Mouse (Mus musculus): ENCODE measurements around the gene Atp8a2.
"Not testable (repeated sequence)": the region's sequence is repeated elsewhere in the genome, so short reads cannot be mapped to it uniquely, and the experiment has no call there.

Atp8a2 gene

GRCm38 (mm10) chr14:59759196-59759839, 437.7 kb downstream of the Atp8a2 start:
- peak; percentile 21 for DNase-seq

- DNase-seq = no peak
Observed at GRCm38 (mm10) chr14:59752401-59752800, 444.6 kb downstream of the Atp8a2 start.

- no peak for DNase-seq
Observed at GRCm38 (mm10) chr14:59750005-59750404, 447.0 kb downstream of the Atp8a2 start.

DNA sequence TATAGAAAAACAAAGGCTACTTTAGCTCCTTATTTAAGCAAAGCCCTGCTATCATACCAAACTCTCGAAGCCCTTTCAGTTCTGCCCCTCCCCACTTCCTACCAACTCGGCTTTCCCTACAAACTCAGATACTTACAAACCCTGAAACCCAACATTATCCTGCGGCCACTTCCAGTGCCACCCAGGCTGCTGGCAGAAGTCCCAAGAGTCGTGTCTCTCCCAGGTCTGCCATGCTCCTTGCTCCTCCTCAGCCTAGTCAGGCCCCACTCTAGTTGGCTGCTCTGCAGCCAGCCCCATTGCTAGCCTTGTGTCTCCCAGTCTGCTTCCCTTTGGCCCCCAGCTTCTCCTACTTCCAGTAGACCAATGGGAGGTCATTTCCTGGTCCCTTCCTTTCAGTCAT, 451.3 kb downstream of the Atp8a2 start:
- DNase-seq = no peak

GRCm38 (mm10) chr14:59741752-59742151, 455.2 kb downstream of the Atp8a2 start:
- no peak for DNase-seq

- DNase-seq = no peak
Observed at GRCm38 (mm10) chr14:59739446-59739845, 457.5 kb downstream of the Atp8a2 start.

DNA sequence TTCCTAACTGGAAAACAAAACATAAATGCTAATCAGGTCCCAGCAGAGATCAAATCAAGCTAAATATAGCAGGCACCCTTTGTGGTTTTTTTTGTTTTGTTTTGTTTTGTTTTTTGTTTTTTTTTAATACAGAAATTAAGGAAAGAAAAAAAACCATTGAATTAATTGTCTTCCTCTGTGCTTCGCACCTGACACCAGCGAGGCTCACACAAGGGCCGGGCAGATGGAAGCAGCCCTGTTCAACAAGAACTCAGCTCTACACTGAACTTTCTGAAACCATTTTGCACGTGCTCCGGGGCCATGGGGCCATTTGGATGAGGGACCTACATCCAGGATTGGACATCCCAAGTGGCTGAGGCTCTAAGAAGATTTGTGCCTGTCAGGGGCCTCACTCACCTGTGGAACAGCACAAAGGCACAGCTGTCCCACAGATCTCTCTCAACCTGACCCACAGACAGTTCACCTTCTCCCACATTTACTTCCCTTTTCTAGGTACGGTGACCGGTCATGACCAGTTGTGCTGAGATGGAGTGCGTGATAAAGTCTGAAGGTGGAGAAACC, 459.2 kb downstream of the Atp8a2 start:
- DNase-seq = no peak

DNA sequence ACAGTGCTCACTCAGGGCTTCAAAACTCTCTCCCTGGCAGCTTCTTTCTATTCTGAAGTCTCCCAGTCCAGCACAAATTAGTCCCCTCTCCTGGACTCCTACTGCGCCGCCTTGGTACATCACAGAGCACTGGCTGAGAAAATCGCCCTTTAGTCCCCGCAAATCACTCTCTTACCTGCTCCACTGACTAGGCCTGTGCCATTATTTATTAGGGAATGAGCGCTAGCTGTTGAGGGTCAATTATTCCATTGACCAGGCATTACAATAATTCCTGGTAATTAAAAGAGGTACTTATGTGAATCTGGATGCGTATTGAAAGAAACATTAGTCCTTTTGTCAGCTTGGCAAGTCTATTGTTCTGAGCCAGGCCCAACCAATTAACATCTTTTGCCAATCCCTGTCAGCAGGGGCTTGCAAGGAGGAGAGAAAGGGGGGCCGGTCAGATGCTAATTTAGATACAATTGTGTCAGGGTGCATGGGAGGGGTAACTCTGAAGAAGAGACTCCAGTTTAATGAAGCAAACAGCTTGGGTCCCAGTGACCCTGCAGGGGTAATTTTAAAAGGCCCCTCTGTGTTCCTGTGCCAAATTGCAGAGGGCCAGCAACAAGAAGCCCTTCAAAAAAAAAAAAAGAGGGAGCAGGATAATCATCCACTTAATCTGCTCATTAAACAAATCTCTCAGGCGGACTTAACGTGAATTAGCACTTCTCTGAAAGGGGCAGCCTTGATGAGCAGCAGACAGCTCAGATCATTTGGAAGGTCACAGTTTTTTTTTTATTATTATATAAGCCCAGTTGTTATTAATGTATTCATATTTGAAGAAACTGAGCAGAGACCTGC, 459.9 kb downstream of the Atp8a2 start:
- DNase-seq = no peak

DNA sequence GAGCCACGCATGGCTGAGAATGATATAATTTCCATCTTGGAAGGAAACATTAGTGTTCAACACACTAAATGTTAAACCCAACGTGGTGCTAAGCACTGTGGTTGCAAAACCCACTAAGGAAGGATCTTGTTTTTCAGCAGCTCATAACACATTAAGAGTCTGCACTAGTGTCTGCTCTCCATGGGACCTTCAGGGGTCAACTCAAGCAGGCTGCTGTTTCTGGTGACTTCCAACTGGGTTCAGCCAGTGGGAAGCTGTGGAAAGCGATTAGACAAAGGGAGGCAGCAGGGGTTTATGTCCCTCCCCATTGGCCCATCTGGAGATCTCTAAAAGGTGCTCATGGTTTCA, 467.0 kb downstream of the Atp8a2 start:
- DNase-seq = no peak

DNA sequence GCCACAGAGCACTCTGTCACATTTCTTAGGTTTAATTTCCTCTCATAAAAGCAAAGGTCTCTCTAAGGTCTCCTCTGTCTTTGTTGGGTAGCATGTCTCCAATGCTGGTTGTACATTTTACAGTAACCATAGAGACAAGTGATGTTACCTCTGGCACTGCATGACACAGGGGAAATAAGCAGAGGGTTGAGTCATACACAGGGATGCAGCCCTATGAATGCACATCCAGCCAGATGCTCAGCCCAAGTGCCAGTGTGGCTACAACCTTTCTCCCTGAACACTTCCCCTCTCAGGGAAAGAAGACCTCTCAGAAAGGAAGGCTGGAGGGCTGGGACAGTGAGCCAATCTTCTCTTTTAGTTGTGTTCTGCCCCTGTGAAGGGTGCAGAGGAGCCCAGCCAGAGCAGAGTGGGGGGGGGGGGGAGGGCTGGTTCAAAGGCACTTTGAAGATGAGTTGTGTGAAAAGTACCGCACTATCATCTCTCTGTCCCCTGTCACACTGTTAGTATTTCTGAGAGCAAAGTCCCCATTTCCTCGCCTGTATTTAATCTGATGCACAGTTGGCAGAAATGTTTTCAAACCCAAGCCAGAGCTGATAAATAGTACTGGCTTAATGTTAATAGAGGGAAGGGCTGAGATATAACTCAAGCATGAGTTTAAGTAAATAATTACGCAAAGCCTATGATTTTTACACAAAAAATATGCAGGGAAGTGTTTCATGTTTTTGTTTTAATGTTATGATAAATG, 467.5 kb downstream of the Atp8a2 start:
- DNase-seq = no peak

DNA sequence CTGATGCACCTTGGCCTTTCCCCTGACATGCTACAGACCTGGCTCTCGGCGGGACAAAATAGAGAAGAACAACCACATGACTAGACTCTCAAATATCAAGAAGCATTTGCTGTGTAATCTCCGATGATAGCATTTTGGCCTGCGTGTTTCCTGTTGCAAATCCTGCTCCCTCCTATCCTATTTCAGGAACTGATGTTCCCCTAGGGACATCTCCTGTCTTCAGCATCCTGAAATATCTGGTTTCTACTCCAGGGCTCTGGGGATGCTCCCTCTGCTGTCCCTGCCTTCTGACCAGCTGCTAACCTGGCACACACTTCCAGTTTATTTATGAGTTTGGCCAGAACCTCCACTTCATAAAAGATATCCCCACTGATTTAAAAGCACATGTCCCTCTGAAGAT, 470.0 kb downstream of the Atp8a2 start:
- DNase-seq = no peak

GRCm38 (mm10) chr14:59723163-59723562, 473.8 kb downstream of the Atp8a2 start:
- no peak for DNase-seq

DNA sequence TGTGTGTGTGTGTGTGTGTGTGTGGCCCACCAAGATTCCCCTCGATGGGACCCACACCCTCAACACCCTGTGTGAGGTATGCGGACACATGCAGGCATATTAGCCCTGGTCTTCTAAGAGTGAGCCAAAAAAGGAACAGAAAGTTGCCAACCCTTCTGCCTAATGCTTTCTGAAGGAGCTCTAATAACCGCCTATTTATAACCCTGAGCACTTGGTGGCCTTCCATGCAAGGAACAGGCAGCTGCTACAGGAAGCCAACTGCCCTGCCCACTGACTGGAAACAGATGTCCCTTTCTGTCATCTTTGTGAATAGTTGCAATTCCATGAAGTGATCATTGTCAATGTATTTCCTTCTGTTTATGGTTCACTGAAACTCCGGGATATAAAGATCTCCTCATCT, 475.0 kb downstream of the Atp8a2 start:
- DNase-seq = peak; percentile 39

DNA sequence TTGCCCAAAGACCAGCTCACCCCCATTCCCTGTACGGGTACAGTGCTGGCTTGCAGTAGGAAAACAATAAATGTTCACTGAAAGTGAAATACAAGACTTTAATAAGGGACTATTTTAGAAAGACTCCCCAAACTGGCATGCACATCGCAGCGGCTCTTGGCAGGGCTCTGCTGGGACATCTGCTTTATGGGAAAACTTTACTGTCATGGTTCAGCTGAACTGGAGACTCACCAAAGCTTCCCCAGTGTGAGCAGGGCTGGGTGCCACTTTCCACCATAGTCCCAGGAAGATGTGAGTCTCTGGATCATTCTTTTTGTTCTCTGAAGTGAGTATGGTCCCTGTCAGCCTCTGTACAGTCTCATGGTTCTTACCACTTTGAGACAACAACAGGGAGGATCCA, 475.6 kb downstream of the Atp8a2 start:
- no peak for DNase-seq

- no peak for DNase-seq
Observed at GRCm38 (mm10) chr14:59720386-59720785, 476.6 kb downstream of the Atp8a2 start.

DNA sequence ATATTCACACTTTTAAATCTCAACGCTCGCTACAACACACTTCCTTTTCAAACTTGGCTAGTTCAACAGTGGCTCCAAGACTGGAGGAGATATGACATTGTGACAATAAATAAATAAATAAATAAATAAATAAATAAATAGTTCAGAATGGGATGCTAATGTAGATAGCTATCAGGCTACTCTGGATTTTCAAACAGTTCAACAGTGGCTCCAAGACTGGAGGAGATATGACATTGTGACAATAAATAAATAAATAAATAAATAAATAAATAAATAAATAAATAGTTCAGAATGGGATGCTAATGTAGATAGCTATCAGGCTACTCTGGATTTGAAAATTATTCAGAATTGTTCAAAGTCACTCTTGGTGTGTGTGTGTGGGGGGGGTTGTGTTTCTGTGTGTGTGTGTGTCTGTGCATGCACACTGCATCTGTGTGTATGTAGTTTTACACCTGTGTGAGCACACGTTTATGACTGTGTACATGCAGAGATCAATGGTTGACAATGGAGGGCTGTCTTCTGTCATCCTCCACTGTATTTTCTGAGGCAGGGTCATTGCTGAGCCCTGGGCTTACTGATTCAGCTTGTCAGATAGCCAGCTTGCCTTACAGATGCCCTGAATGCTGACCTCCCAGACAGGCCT, 480.4 kb downstream of the Atp8a2 start:
- DNase-seq = not testable (repeated sequence)

DNA sequence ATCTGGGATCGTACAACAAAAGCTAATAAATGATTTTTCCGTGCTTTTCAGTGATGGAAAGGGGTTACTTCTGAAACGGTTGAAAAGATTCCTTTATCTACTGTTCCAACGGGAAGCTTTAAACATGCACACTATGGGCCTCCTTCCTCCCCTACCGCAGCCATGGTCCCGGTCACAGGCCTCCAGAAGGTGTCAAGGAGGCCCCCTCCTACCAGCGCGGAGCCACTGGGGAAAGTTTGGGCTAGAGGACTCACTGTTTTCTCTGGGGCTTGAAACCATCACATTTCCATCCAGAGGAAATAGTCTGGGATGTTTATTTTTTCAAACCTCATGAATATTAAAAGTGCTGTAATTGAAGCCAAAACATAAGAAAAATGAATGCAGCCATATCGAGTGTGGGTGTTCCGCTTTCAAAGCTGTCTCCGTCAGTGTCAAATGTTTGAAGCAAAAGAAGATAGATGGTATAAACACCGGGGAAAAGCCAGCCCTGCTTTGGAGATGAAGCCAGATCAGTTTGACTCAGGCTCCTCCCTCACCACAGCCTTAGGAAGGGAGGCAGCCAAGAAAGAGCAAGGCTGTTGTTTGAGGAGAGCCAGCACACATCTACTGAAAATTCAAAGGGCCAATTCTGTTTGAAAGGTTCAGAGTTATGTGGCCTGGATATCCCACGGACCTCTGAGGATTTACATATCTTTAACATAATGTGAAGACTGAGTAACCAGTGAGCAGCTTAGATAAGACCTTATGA, 481.1 kb downstream of the Atp8a2 start:
- DNase-seq = no peak

- no peak for DNase-seq
Observed at GRCm38 (mm10) chr14:59709505-59710335, 487.3 kb downstream of the Atp8a2 start.

GRCm38 (mm10) chr14:59708009-59708408, 489.0 kb downstream of the Atp8a2 start:
- DNase-seq = no peak

DNA sequence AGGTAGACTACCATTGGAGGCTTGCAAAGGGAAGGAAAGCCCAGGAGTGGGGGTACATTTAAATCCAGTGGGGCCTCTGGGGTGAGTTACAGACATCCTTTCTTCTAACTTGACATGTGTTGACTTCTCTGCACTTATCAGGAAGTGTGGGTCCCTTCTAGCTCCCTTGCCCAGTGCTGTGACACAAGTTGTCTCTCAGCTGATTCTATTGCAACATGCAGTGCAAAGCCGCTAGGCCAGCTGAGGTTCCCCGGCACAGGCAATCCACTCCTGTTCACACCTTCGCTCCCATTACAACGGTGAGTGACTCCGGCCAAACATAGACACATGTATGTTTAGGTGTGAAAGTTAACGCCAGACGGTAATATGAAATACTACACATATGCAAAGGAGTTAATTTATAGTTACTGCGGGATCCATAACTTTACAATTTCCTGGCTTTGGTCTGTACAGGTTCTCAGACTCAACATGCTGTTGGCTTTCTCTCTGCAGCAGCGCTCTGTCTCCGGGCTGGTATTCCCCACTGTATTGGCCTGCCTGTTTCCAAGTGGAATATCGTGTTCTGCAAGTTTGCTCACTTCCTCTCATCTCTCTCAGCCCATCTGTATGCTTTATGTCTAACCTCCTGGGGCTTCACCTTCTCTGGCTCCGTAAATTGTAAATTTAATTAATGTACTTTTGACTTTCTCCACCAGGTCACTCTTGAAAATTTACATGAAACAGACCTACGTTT, 491.5 kb downstream of the Atp8a2 start:
- no peak for DNase-seq

GRCm38 (mm10) chr14:59701492-59701891, 495.5 kb downstream of the Atp8a2 start:
- no peak for DNase-seq

Data from kidney, postnatal 14 days (tissue).